8 mouse cellular contexts compared by ENCODE assay signal in genomic region chr6:125620764-125621163, GRCm38 (mm10).
DNase-seq lines count a peak whose midpoint lies in the region; ATAC-seq lines count a peak whose summit lies in the region.

No protein-coding gene starts in this region.

- DNase-seq in kidney, adult 9 months, result peak; percentile 22
- no peak for DNase-seq in kidney, adult 11 months
- DNase-seq in ZHBTc4 (ENCODE audit: low read depth, low spot score), result peak; percentile 65
- peak; percentile 31 for DNase-seq in hindbrain, embryonic 11.5 days (ENCODE audit: low spot score)
- peak; percentile 88 for DNase-seq in midbrain, embryonic 11.5 days (ENCODE audit: low spot score, missing footprints)
- no peak for DNase-seq in natural killer cell, adult 2 months (ENCODE audit: low spot score in 2 of 2)
- no peak for DNase-seq in urinary bladder, postnatal 25 days (ENCODE audit: low spot score)

- 44% methylated on average over 6 of the region's 6 CpGs for WGBS in hindbrain, embryonic 11.5 days
- whole genome bisulfite sequencing in midbrain, embryonic 11.5 days, result 44% methylated on average over 6 of the region's 6 CpGs

- no peak overlapping the region for H3K27ac ChIP-seq in hindbrain, embryonic 11.5 days (ENCODE audit: low read depth, low read length)
- no peak overlapping the region for H3K27ac ChIP-seq in midbrain, embryonic 11.5 days (ENCODE audit: low read depth, low read length)

- H3K4me1 ChIP-seq in hindbrain, embryonic 11.5 days (replicated peaks; ENCODE audit: control insufficient read depth, insufficient read depth, low read length), result no peaks in the 10 kb centered on the region
- H3K4me1 ChIP-seq in midbrain, embryonic 11.5 days (ENCODE audit: control insufficient read depth, insufficient read depth, low read length), result no peaks in the 10 kb centered on the region

- no peaks in the 10 kb centered on the region for H3K27me3 ChIP-seq in hindbrain, embryonic 11.5 days (ENCODE audit: control insufficient read depth, insufficient read depth, low read length)
- H3K27me3 ChIP-seq in midbrain, embryonic 11.5 days (ENCODE audit: control insufficient read depth, insufficient read depth, low read length), result no peaks in the 10 kb centered on the region

- H3K4me3 ChIP-seq in hindbrain, embryonic 11.5 days (ENCODE audit: low read depth, low read length), result no peak overlapping the region
- H3K4me3 ChIP-seq in midbrain, embryonic 11.5 days (ENCODE audit: low read depth, low read length), result no peak overlapping the region

- no peak overlapping the region for H3K9ac ChIP-seq in hindbrain, embryonic 11.5 days (ENCODE audit: low read depth, low read length)
- H3K9ac ChIP-seq in midbrain, embryonic 11.5 days (ENCODE audit: low read length), result no peak overlapping the region

- no peaks in the 10 kb centered on the region for H3K36me3 ChIP-seq in hindbrain, embryonic 11.5 days (ENCODE audit: control insufficient read depth, insufficient read depth, low read length)
- H3K36me3 ChIP-seq in midbrain, embryonic 11.5 days (ENCODE audit: control insufficient read depth, insufficient read depth, low read length), result no peaks in the 10 kb centered on the region

- H3K4me2 ChIP-seq in hindbrain, embryonic 11.5 days (replicated peaks; ENCODE audit: low read depth, low read length), result no peak overlapping the region
- no peak overlapping the region for H3K4me2 ChIP-seq in midbrain, embryonic 11.5 days

- no peaks in the 10 kb centered on the region for H3K9me3 ChIP-seq in hindbrain, embryonic 11.5 days (ENCODE audit: control insufficient read depth, low read length)
- H3K9me3 ChIP-seq in midbrain, embryonic 11.5 days (ENCODE audit: control insufficient read depth, low read length), result no peaks in the 10 kb centered on the region

- no peak for ATAC-seq in hindbrain, embryonic 11.5 days (ENCODE audit: low FRiP score)
- peak; percentile 61; the same call in 1 of the 2 replicates for ATAC-seq in midbrain, embryonic 11.5 days (ENCODE audit: low FRiP score)
- no peak for ATAC-seq in monocyte, adult 5-6 weeks (replicated peaks; ENCODE audit: insufficient number of reproducible peaks, low FRiP score, low TSS enrichment, poor library complexity, severe bottlenecking)

Comparison
In these comparisons a context has a peak if more than half of its experiments do, and no peak if none do; other contexts are left out.
1. DNase-seq: peak in kidney, adult 9 months (single experiment), ZHBTc4 (single experiment), hindbrain, embryonic 11.5 days (single experiment) and midbrain, embryonic 11.5 days (single experiment); none in kidney, adult 11 months (single experiment), natural killer cell, adult 2 months (0 of 2) and urinary bladder, postnatal 25 days (single experiment).